Mouse (Mus musculus) ES-E14 (cell line): ENCODE measurements around the gene Ccnd3.

Experiments
- CHD2 ChIP-seq: IDR thresholded peaks from 2 replicates; pipeline ENCODE4 v1.6.1; 2014; ENCODE audit warnings: mild to moderate bottlenecking, low read depth, low read length, inconsistent platforms
- HCFC1 ChIP-seq: IDR thresholded peaks from 2 replicates; pipeline ENCODE4 v1.6.1; 2012; ENCODE audit warnings: low read length, inconsistent platforms, borderline replicate concordance; ENCODE audit not compliant: insufficient read depth
- ZNF384 ChIP-seq: IDR thresholded peaks from 2 replicates; pipeline ENCODE4 v1.6.1; 2012; ENCODE audit warnings: low read depth, low read length, inconsistent platforms

DNA sequence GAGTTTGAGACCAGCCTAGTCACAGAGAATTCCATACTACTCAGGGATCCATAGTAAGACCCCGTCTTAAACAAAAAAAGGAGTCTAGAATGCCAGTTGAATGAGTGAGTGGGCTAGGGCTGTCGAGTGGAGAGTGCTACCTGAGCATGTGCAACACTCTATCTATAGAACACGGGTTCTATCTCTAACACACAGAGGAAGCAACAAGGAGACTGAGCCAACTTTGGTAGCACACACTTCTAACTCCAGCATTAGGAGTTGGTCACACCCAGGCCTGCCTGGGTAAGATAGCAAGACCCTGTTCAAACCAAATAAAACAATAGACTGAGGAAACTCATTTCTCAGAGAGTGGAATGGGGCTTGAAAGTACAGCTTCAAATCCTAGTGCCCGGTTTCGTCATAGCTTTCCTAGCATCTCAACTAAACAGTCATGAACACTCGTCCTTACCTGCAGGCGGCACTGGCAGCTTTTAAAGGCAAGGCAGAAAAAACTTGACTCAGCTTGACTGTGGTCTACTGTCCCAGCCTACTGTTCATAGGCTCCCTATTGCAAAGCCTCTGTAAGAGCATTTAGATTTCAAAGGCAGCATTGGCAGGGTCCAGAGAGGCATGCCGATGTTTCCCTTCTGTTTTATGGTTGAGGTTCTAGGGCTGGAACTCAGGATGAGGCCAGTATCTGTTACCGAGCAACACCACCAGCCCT is 112.9 kb downstream of the Ccnd3 start:
- TF ChIP-seq ZNF384, result no peak
- TF ChIP-seq CHD2, result no peak
- TF ChIP-seq HCFC1, result no peak
